Mouse (Mus musculus) ES-Bruce4 (cell line): ENCODE data around the gene Sirt6. TPM values are rescaled to one million over a fixed set of nuclear protein-coding genes. Genes with fewer than 3 reads are reported as not detected.

Experiments used
- H3K27ac ChIP-seq: 2 replicates; pipeline ENCODE4 v1.5.1; 2012; ENCODE audit warnings: low read length, inconsistent platforms; ENCODE audit not compliant: insufficient read depth
- H3K27me3 ChIP-seq: 2 replicates; pipeline ENCODE4 v1.6.1; 2012; ENCODE audit warnings: mild to moderate bottlenecking, low read length, inconsistent platforms; ENCODE audit not compliant: control insufficient read depth, poor library complexity, insufficient read depth, severe bottlenecking
- H3K36me3 ChIP-seq: 2 replicates; pipeline ENCODE4 v1.6.1; 2012; ENCODE audit warnings: inconsistent platforms, mild to moderate bottlenecking, low read length, moderate library complexity; ENCODE audit not compliant: control insufficient read depth, poor library complexity, insufficient read depth, severe bottlenecking
- H3K4me1 ChIP-seq: one replicate; pipeline ENCODE4 v1.8.1; 2011; ENCODE audit warnings: low read length; ENCODE audit not compliant: control insufficient read depth, insufficient read depth
- H3K4me3 ChIP-seq: 2 replicates; pipeline ENCODE4 v1.5.1; 2011; ENCODE audit warnings: low read depth, mild to moderate bottlenecking, low read length
- H3K9ac ChIP-seq: 2 replicates; pipeline ENCODE4 v1.6.1; 2012; ENCODE audit warnings: low read depth, mild to moderate bottlenecking, inconsistent platforms; ENCODE audit not compliant: poor library complexity, severe bottlenecking
- H3K9me3 ChIP-seq: replicated peaks from 2 replicates; pipeline ENCODE4 v1.6.1; 2012; ENCODE audit warnings: mild to moderate bottlenecking, low read length, inconsistent platforms; ENCODE audit not compliant: control insufficient read depth, poor library complexity, insufficient read depth, severe bottlenecking
- CTCF ChIP-seq: IDR thresholded peaks from one replicate; pipeline ENCODE4 v1.8.1; 2011; ENCODE audit warnings: low read depth, low read length
- EP300 ChIP-seq: IDR thresholded peaks from 2 replicates; pipeline ENCODE4 v1.6.1; 2011; ENCODE audit warnings: low read depth, low read length; ENCODE audit not compliant: insufficient read depth
- POLR2A ChIP-seq: IDR thresholded peaks from one replicate; pipeline ENCODE4 v1.8.1; 2011; ENCODE audit warnings: low read length; ENCODE audit not compliant: insufficient read depth
- polyA plus RNA-seq: library from polyadenylated mRNA; stranded (reverse); fragments of >200 nt; gene quantifications from 2 replicates; pipeline ENCODE4 v1.2.4, GENCODE M21; 2011; ENCODE audit warnings: low read depth; ENCODE audit not compliant: missing spikeins, insufficient read depth, insufficient read length

Sirt6 gene
- polyA plus RNA-seq, 1 experiment = 16.6 TPM

DNA sequence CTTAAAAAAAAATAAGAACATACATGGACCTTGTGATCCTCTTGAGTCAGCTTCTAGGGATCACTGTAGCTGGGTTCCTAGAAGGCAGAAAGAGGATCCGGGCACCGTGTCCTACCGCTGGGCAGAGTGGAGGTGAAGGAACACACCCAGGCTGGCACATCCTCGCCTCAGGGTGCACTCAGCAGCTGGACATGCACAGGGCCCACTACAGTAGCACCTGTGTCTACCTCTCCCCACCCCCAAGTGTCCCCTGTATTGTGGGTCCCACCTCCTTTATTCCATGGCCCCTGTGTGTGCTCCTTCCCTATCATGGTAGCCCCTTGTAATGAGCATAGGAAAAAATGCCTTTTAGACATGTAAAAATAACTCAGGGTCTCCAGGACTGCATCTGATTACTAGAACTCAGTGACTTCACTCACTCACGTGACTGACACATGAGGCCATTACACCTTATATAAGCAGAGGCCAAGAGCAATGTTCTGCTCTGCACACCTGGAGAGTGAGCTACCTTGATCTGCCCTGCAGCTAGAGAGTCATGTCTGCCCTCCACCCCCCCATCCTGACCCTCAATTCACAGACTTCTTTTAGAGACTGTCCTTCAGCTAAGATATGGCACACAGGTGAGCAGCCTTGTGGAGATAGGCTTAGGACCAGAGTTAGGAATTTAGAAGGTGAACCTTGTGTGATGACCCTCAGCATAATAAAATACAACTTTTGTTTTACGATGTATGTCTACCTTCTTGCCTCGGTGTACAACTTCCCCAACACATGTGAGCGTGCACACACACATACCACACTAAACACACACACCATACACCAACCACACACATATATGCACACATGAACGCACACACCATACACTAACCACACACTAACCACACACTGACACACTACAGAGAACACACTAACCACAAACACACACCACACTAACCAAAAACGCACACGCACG lies 23.3 kb downstream of the Sirt6 start:
- TF ChIP-seq CTCF = no peak
- TF ChIP-seq EP300 = no peak
- no peak for TF ChIP-seq POLR2A
- Histone ChIP-seq H3K4me3 (peak overlapping the region; percentile 51), H3K9ac (peak overlapping the region; percentile 34; the same call in 1 of the 2 replicates), H3K9me3 (no peaks in the 10 kb centered on the region), H3K27me3 (no peaks in the 10 kb centered on the region), H3K4me1 (no peaks in the 10 kb centered on the region), H3K27ac (no peak overlapping the region), H3K36me3 (no peaks in the 10 kb centered on the region)

DNA sequence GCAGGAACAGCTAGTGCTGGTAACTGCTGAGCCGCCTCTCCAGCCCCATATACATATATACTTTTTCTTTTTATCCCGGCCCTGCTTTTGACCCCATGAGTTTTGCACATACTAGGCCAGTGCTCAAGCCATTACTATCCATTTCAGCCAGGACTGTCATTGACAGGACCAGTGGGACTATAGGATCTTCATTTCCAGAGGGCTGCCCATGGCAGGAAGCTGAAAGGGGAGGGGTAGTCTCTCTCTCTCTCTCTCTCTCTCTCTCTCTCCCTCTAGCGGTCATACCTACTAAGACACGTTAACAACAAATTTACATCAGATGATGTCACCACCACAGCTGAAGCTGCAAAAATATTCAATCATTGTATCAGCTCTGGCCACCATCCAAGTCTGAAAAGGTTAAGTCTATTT lies 24.9 kb downstream of the Sirt6 start:
- TF ChIP-seq CTCF (peak; percentile 16), EP300 (no peak)
- no peak overlapping the region for H3K27ac ChIP-seq
- H3K4me3 ChIP-seq = no peak overlapping the region
- H3K4me1 ChIP-seq = peaks cover 2% of the 10 kb centered on the region
- no peaks in the 10 kb centered on the region for H3K9me3 ChIP-seq
- no peak overlapping the region for H3K9ac ChIP-seq
- no peaks in the 10 kb centered on the region for H3K36me3 ChIP-seq
- H3K27me3 ChIP-seq = no peaks in the 10 kb centered on the region

DNA sequence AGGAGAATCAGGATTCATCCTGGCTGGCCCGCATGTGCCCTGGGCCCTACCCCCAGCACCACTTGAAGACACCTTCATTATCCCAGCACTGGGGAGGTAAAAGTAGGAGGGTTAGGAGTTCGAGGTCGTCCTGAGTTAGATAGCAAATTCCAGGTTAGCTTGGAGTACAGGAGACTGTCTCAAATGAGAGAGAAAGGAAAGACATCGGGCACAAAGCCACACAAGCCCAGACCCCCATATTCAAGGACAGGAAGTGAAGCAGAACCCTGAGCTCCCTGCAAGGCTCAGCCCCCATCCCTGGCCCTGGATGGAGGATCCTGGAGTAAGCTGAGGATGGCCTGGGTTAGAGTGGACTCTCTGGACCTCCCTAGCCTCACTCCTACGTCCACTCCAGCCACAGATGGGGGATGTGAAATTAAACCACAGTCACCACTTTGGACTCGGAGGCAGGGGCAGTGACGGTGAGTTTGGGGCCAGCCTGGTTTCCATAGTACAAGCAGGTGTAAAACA lies 26.1 kb downstream of the Sirt6 start:
- TF ChIP-seq EP300 = no peak
- no peak for TF ChIP-seq CTCF
- no peak for TF ChIP-seq POLR2A

DNA sequence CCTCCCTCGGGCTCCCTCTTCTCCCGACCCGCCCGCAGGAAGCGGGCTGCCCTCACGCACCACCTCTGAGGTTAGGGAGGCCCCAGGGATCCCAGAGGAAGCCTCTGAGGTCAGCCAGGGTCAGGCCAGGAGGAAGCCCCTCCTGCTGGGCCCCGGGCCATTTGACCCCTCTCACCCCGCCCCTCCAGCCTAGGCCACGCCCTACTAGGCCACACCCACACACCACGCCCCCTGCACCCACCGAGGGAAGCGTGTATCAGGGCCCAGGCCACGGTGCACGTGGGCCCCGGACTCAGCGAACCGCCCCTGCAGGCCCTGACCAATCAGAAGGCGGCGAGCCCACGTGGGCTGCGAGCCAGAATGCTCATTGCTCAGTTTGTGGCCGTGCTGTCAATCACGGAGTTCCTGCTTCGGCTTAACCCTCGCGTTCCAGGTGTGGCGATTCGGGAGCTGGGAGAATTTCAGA lies 26.8 kb downstream of the Sirt6 start, which contains the start of gene Tle6:
Tle6 (minus strand) TSS at position 336 of the 466 bp plus-strand sequence.
- H3K4me1 ChIP-seq = peaks cover 3% of the 10 kb centered on the region
- no peaks in the 10 kb centered on the region for H3K9me3 ChIP-seq
- H3K4me3 ChIP-seq = peak within 1 kb of the TSS; percentile 47
- H3K9ac ChIP-seq = no peak within 1 kb of the TSS; the same call in 1 of the 2 replicates
- H3K27ac ChIP-seq = 0 out of 2 replicates have a peak within 1 kb of the TSS, but pooled peaks have one; percentile 23
- H3K36me3 ChIP-seq = no peaks in the 10 kb centered on the region
- H3K27me3 ChIP-seq = no peaks in the 10 kb centered on the region
- TF ChIP-seq POLR2A (no peak), EP300 (peak; percentile 77; the same call in 1 of the 2 replicates)

More for the DNA sequence above, 26.1 kb downstream of the Sirt6 start:
- Histone ChIP-seq H3K9ac (no peak overlapping the region), H3K4me3 (peak overlapping the region; percentile 47), H3K27me3 (no peaks in the 10 kb centered on the region), H3K9me3 (no peaks in the 10 kb centered on the region), H3K36me3 (no peaks in the 10 kb centered on the region), H3K27ac (no peak overlapping the region), H3K4me1 (peaks cover 3% of the 10 kb centered on the region)

DNA sequence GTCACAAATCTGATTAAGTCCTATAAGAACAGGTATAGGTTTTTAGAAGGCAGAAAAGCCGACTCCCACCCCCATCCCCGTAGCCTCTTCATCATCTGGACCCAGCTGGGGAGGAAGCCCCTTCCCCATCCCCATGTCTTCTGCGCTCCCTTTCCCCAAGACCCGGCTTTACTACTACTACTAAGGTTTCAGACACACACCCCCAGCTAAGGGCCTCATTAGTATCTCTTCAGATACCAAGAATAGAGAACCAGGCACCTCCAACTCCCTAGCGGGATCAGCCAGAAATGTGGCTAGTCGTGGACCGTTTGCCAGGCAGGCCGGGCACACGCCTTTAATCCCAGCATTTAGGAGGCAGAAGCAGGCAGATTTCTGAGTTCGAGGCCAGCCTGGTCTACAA lies 27.5 kb downstream of the Sirt6 start:
- H3K4me3 ChIP-seq = no peak overlapping the region
- no peaks in the 10 kb centered on the region for H3K9me3 ChIP-seq
- H3K36me3 ChIP-seq = no peaks in the 10 kb centered on the region
- H3K9ac ChIP-seq = no peak overlapping the region; the same call in 1 of the 2 replicates
- H3K4me1 ChIP-seq = peaks cover 3% of the 10 kb centered on the region
- 0 out of 2 replicates have a peak overlapping the region, but pooled peaks have one; percentile 23 for H3K27ac ChIP-seq
- no peak for TF ChIP-seq EP300
- TF ChIP-seq CTCF = no peak
- TF ChIP-seq POLR2A = no peak
- H3K27me3 ChIP-seq = no peaks in the 10 kb centered on the region

DNA sequence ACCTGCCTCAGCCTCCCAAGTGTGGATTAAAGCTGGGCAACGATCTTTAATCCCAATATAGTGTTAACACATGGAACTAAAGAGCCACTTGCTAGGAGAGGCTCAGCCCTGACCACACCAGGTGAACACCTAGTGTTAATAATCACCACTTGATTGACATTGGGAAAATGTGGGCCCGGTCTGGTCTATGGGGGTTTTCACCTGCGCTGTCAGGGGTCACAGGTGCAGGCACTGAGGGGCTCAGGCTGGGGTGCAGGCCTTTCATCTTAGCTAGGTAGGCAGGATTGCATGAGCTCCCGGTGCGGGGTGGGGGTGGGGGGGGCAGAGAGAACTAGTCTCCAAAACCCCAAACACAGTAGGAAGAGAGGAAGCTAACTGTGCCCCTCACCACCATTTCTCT lies 28.0 kb downstream of the Sirt6 start:
- H3K36me3 ChIP-seq = no peaks in the 10 kb centered on the region
- H3K4me3 ChIP-seq = no peak overlapping the region
- no peaks in the 10 kb centered on the region for H3K27me3 ChIP-seq
- H3K9me3 ChIP-seq = no peaks in the 10 kb centered on the region
- no peak overlapping the region; the same call in 1 of the 2 replicates for H3K9ac ChIP-seq
- no peak overlapping the region for H3K27ac ChIP-seq
- peaks cover 3% of the 10 kb centered on the region for H3K4me1 ChIP-seq
- TF ChIP-seq POLR2A (no peak), EP300 (no peak), CTCF (no peak)
